Mouse (Mus musculus): Measurements from ENCODE around the gene Sh3pxd2b.

Gene Sh3pxd2b

DNA sequence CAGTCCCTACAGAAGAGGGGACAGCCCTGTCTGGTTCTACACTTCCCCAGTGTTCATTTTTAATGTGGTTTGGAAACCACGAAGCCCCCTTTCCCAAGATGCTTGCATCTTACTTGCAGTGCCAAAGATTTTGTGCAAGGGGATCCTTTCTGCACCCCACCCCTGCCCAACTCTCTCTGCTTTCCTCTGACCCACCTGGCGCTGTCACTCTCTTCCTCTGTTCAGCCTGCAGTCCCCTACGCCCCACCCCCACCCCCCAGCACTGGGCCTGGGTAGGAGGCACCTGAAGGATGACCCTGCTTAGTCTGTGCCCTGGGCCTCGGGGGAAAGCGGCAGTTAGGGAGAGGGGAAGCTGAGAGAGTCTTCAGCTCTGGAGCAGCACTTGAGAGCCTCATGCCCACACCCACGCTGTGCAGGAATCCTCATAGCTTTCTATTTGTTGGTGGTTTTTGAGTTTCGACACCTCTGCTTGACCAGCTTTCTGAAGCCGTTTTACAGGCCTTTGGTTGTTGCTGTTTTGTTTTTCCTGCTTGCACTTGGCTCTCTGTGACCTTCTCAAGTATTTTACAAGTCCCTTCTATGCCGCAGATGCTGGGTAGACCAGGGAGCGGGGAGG is 77.5 kb downstream of the Sh3pxd2b start:
- DNase-seq (ENCODE audit: low spot score): no peak

DNA sequence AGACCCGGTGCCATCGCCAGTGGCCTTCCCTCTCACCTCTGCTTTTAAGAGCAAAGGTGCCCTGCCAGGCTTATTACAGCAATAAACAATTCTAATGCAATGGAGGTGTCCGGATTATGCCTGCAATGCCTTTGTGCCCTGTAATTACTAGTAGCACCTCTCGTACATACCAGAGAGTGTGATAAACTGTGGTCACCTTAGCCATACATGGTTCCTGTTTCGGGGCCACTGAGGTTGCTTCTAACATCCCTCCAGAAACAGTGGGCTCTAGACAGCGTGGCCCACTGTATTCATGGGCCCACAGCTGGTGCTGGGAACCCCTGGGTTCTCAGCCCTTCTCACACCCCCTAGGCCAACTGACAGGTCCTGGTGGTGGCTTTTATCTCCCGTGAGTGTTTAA is 79.9 kb downstream of the Sh3pxd2b start:
- no peak for DNase-seq (ENCODE audit: low spot score)

DNA sequence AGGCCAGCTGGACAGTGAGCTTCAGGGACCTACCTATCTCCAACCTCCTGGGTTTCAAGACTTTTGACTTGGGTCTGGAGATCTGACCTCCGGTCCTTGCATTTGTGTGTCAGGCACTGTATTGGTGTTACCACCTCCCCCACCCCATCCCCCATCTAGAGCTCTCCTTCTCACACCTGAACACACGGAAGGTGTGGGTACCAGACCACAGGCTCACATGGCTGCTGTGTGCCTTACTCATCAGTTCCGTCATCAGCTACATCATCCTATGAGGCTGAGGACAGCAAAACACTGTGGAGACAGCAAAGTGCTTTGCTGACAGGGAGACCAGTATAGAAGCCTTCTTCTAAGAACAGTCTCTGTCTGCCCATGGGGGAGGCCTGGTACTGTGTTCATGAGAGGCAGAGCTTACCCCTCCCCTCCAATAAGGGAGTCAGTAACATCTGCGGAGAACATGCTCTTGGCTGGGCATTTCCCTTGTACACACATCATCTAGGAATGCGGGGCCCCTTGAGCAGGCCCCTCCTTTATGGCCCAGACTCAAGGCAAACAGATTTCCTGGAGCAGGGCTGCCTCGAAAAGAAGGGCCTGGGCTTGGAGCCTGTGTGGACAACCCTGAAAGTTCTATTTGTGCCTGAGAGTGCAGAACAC is 87.9 kb downstream of the Sh3pxd2b start:
- DNase-seq (ENCODE audit: low spot score): no peak

DNA sequence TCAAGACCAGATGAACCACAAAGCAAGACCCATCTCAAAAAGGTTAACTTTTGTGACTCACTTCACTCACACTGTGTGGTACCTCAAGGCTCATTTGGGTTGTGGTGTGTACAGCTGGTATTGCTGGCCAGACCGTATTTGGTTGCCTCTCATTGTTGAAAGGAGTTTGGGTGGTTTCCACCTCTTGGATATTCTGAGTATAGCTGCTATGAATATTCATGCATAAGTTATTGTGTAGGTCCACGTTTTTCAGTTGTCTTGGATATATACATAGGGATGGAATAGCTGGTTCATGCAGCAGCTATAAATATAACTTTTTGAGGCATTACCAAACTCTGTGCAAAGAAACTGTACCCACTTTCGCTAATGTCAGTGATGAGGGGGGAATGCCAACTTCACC is 95.0 kb downstream of the Sh3pxd2b start:
- DNase-seq (ENCODE audit: low spot score): no peak

DNA sequence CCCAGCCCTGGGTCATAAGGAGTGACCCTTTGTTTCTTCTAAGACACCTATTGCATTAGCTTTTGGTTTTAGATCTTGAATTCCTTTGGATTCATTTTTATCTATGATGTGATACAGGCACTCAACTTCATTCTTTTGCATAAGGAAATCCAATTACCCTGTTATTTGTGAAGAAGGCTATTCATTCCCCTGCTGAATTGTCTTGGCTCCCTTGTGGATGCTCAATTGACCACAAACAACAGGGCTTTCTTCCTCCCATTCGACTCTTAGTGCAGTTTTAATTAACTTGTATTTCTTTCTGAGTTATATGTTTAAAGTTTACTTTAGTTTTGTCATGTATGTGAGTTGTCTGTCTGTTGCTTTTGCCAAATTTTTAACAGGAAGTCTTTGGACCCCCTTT is 96.6 kb downstream of the Sh3pxd2b start:
- peak; percentile 18 for DNase-seq (ENCODE audit: low spot score)

DNA sequence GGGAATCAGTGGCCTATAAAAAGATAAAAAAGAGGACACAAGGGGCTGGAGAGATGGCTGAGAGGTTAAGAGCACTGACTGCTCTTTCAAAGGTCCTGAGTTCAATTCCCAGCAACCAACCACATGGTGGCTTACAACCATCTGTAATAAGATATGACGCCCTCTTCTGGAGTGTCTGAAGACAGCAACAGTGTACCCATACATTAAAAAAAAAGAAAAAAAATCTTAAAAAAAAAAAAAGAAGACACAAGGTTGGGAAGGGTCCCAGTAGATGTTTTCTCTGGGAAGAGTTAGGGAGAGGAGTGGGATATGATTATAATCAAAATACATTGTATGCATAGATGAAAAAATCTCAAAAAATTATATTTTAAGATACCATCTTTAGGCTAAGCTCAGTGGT is 97.5 kb downstream of the Sh3pxd2b start:
- no peak for DNase-seq (ENCODE audit: low spot score)

DNA sequence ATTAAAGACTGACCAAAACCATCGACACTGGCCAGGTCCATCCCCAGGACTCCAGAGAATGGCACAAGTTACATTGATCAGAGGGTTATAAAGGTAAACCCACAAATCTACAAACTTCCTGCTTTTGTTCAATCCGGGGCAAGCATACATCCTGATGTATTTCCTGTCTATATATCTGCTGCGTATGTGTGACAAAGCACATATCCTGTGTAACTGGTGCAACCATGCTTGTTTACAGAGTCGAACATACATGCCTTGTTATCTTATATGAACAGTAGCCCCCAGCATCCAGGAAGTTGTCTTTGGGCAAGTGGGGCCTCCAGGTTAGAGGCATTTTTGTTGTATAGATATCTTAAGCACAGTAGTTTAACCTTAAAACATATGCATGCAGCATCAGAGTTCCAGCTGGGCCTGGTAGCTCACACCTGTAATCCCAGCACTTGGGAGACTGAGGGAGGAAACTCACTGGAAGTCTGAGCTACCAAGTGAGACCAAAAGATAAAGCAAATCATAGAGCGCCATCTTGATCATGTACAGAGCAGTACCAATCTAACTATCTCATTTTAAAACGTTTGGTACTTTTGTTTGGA is 98.1 kb downstream of the Sh3pxd2b start:
- no peak for DNase-seq (ENCODE audit: low spot score)

DNA sequence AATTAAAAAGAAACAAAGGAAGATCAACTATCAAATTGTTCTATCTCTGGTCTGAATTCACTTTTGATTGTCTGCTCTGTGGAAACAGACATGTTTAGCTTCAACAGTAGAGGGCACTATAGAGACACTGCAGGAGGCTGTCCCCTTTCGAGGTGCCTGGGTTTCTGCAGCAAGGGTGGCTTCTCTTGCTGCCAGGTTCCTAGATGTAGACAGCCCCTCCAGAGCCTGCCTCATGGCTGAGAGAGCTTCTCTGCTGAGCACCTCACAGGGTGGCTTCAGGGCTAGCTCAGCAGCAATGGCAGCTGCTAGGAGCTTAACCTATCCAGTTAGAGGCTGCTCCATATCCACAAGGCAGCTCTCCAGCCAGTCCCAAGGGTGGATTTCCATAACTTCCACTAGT is 102.6 kb downstream of the Sh3pxd2b start:
- peak; percentile 85 for DNase-seq (ENCODE audit: low spot score)

DNA sequence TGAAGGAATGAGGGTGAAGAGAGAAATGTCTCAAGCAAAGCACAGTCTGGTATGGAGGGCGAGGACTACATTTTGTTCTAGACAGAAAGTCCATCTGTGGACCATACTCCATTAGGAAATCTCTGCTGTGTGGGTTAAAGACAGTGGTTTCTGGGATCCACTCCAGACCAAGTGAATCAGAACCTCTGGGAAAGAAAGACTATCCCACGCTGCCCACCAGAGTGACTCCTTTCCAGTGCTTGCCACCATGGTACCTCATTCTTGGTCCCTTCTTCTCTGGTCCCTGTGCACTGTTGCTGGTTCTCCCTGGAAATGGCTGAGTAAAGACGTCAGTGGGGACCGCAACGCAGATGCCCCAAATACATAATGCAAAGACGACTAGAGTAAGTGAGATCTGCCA is 103.7 kb downstream of the Sh3pxd2b start:
- no peak for DNase-seq (ENCODE audit: low spot score)

DNA sequence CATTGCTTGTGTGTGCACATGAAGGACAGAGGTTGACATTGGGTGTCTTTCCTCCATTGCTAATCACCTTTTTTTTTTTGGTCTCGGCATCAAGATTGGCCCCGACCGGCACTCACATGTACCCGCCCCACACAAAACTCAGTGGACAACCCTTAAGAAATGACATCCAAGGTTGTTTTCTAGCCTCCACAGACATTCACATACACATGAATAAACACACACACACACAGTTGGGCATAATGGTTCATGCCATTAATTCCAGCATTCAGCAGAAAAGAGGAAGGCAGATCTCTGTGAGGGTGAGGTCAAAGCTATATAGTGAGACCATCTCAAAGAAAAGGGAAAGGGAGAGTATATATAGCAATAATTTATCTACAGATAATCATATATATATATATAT is 105.1 kb downstream of the Sh3pxd2b start:
- no peak for DNase-seq (ENCODE audit: low spot score)

DNA sequence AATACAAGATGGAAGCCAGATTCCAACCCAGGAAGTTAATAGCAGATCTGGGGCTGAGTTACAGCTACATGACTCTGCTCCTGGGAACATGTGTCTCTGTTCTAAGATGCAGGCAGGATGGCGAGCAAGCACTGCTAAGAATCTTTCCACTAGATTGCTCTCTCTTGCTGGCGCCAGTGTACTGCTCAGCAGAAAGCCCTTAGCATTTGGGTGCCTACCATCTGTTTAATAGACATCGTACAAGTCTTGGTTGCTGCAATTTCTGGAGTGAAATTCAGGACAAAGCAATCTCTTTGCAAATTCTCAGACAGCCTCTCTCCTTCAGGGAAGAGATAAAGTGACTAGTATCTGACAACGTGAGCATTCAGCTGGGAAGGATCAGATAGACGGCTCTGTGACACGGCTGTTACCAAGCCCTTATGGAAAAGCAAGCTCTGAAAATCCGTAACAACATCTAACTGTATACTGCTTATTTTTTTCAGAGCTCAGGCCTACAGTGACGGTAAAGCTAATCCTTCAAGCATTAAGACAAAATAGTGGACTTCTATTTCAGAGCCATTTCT is 105.8 kb downstream of the Sh3pxd2b start:
- DNase-seq (ENCODE audit: low spot score): no peak

DNA sequence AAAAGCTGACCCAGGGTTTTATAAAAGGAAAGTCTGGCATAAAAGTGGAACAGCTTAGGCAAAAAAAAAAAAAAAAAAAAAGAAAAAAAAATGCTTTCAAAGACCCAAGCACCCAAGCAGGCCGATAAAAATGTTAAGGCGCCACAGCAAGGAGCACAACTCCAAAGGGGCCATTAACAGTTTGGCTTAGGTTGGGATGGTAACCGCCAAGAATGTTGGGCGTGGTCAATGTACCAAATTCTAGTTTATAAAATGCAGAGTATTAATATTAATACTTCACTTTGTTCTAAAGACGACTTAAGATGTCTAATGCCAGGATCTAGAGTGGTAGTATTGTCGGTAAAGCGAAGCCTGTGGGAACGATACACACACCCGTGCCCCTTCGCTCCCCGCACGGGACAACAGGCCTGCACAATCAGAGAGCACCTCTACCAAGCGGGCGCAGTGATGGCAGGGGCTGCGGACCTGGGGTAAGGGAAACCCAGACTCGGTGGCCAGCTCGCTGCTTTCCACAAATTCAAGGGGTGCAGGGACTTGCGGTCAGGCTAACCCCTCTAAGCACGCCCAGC is 106.7 kb downstream of the Sh3pxd2b start:
- no peak for DNase-seq (ENCODE audit: low spot score)

DNA sequence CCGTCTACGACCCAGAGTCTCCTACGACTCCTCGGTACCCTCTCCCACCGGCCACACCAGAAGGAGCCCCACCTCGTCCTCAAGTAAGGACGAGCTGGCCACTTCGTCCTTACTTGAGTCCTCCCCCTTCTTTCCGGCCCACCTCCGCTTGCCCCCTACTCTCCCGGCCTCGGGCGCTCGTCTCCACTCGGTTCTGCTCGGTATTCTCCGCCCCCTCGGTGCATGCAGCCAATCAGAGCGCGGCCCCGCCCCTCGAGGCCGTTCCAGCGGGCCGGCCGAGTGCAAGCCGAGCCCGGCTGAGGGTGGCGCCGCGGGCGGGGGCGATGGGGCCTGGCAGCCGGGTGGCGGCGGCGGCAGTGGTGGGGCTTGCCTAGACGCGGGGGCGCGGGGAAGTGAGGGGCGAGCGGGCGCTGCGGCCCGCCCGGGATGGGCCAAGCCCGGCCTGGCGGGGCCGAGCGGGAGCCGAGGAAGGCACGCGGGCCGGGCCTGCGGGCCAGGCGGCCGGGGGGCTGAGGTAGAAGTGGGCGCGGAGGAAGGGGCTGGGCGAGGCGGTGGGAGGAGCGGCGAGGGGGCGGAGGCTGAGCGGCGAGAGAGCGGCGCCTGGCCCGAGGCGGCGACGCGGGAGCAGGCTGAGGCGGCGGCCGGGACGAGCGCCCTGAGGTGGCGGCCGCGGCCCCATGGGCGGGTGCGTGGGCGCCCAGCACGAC is 107.3 kb downstream of the Sh3pxd2b start, which contains the start of gene Ubtd2:
TSS of gene Ubtd2 (plus strand) at position 571 of the 707 bp plus-strand sequence.
- DNase-seq (ENCODE audit: low spot score): peak; percentile 95

DNA sequence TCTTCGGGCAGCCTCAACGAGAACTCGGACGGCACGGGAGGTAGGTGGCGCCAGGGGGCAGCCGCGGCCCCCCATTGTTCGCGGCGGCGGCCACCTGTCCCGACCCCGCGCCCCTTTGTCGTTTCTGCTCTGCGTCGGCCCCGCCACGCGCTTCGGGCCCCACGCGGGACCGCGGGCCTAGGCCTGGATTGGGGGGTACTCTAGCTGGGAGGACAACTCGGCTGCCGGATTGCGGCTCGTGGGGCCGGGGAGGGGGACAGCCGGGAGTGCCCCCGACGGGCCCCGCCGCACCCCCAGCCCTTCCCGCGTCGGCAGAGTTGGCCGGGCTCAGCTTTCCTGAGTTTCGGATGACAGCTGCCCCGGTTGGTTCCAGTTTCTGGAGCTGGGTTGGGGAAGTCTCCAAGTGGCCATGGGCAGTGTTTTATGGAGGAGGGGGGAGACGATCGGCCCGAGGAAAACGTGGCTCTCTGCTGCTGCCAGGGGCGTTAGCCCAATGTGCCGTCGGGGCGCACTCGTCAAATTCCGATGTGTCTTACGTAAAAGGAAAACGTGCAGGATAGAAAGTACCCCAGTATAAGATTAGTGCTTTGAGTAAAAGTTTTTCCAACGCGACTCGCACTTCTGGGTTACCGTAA is 108.0 kb downstream of the Sh3pxd2b start:
- DNase-seq (ENCODE audit: low spot score): peak; percentile 64

DNA sequence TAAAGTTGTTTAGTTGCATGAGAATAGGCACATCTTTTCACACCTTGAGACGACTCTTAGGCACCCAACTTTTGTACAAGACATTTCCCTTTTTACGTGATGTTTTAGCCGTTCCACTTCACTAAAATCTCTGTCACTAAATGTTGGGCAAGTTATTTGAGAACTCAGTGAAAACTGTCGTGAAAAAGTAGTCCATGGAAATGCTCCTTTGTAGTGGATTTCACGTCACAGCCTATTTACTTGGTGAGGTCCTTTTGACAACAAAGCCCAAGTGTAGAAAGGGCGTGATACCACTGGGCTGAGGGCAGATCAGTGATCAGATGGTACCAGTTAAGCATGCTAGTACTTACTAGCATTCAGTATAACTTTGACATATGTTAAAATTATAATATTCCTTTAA is 108.7 kb downstream of the Sh3pxd2b start:
- DNase-seq (ENCODE audit: low spot score): peak; percentile 32

DNA sequence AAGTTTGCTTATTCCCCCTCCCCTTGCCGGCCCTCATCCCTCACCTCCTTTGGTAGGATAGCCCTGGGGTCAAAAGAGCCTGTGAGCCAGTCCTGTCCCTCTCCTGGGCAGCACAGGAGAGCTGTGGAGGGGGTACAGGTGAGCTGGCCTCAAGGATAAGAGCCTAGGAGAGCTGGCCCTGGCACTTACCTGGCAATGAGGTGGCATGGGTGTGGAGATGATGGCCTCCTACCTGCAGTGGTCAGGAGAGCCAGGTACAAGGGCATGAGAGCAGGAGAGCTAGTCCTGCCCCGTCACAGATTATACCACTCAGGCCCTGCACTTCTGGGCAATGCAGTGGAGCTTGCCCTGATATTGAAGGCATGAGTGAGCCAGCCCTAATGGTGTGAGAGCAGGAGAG is 116.7 kb downstream of the Sh3pxd2b start:
- DNase-seq (ENCODE audit: low spot score): no peak

DNA sequence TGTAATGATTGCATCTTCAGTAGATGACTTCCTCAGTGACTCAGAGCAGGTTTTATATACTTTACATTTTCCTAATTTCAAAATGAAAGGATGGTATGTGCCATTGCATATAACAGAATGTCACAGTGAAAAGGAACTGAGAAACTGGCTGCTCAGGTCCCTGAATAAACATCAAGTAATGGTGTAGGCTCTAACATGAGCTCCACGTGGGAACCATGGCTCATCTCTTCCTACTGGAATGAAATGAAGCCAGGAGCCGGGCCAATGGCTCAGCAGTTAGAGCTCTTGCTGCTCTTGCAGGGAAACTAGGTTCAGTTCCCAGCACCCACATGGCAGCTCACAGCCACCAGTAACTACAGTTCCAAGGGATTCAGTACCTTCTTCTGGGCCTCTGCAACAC is 124.3 kb downstream of the Sh3pxd2b start:
- DNase-seq (ENCODE audit: low spot score): no peak

DNA sequence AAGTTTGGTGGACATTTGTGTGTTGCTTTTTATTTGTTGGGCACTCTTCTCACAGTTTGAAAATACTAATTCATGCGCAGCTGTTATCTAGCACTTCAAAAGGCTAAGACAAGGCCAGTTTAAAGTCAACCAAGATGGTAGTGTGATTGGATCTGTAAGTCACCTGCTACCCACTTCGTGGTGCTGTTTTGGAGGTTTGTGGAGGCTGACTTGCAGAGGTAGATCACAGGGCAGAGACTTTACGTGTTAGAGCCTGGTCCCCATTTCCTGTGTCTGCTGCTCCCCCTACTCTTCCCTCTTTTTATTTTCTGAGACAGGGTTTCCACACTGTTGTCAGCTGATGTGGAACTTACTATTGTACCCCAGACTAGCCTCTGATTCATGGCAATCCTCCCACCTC is 127.1 kb downstream of the Sh3pxd2b start:
- DNase-seq (ENCODE audit: low spot score): no peak

DNA sequence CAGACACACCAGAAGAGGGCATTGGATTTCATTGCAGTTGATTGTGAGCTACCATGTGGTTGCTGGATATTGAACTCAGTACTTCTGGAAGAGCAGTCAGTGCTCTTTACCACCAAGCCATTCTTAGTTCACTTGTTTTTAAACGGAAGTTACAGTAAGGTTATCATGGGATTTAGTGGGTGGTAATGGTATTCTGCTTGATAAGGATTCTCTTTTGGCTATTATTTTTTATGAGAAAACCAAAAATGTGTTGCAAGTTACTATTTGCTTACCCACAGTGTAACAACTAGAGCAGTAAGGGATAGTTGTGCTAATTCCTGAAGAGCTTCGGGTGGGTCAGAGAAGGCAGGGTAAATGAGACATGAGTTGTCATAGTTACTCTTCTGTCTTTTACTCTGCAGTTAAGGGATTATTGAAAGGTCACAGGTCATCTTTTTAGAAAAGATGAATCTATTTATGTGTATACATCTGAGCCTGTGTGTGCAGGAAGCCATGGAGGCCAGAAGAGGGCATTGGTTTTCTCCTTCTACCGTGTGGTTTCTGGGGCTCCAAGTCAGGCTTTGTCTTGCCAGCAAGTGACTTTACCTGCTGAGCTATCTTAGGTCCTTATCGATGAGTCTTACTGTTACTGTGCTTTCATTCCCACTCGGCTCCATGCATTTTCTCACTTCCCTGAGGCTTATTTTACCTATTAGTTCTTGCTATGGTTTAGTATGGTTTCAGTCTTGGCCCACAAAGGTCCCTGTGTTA is 128.0 kb downstream of the Sh3pxd2b start:
- DNase-seq (ENCODE audit: low spot score): no peak

Data from retina, embryonic 14.5 days (tissue).